Mouse (Mus musculus): ENCODE data around the gene Btbd3. TPM values are rescaled to one million over a fixed set of nuclear protein-coding genes. Genes with fewer than 3 reads are reported as not detected.

The Btbd3 gene
- polyA plus RNA-seq, 1 experiment from 2014 or later: 24.4 TPM

DNA sequence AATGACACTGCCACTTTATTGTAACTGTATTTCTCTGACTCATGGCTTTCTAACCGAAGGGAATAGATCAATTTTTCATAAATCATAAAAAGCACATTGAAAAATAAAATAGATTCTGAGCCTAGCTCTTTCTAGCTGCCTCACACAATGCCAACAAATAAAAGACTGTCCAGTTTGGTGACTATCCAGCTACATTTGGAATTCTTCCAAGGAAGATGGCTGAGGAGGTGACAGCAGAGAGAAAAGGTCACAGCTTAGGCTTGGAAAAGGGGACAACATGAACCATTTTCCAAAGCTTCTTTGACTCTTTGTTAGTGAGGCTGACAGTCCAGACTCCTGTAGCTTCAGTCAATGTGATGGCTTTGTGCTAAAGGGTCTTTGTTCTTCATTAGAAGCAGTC lies 132.2 kb downstream of the Btbd3 start:
- H3K36me3 ChIP-seq (ENCODE audit: control insufficient read depth, insufficient read depth, low read length): no peaks in the 10 kb centered on the region
- H3K9ac ChIP-seq (ENCODE audit: low read length): no peak overlapping the region
- H3K4me3 ChIP-seq (ENCODE audit: low read depth, low read length): no peak overlapping the region
- H3K4me1 ChIP-seq (ENCODE audit: control insufficient read depth, insufficient read depth, low read length): no peaks in the 10 kb centered on the region
- no peak for ATAC-seq
- H3K4me2 ChIP-seq (ENCODE audit: low read length): no peak overlapping the region
- no peak overlapping the region for H3K27ac ChIP-seq (ENCODE audit: low read depth, low read length)
- DNase-seq (ENCODE audit: low spot score): no peak
- no peaks in the 10 kb centered on the region for H3K27me3 ChIP-seq (replicated peaks; ENCODE audit: control insufficient read depth, insufficient read depth, low read length)
- H3K9me3 ChIP-seq (replicated peaks; ENCODE audit: control insufficient read depth, low read length): no peaks in the 10 kb centered on the region
- WGBS: 88% methylated on average over 1 of the region's 1 CpGs

DNA sequence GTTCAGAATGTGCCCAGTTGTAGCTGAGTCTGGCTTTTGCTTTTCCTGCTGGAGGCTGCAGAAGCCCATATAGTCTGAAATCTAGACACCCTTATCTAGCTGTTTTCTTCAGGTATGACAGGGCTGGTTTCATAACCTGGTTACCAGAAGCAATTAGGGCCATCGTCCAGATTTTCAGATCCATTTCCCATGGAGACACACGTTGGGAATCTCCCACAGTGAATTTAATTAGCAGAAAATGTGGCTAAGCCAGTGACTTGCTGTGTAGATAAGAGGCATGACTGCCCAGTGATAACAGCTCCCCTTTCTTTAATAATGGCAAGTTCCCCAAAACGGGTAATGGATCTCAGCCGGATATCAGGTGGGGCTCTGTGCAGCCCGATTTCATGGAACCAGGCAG lies 146.7 kb downstream of the Btbd3 start:
- H3K27me3 ChIP-seq (replicated peaks; ENCODE audit: control insufficient read depth, insufficient read depth, low read length): no peaks in the 10 kb centered on the region
- DNase-seq (ENCODE audit: low spot score): peak; percentile 35
- H3K9me3 ChIP-seq (replicated peaks; ENCODE audit: control insufficient read depth, low read length): no peaks in the 10 kb centered on the region
- no peak overlapping the region for H3K4me2 ChIP-seq (ENCODE audit: low read length)
- no peaks in the 10 kb centered on the region for H3K36me3 ChIP-seq (ENCODE audit: control insufficient read depth, insufficient read depth, low read length)
- WGBS: 47% methylated on average over 5 of the region's 5 CpGs
- no peak overlapping the region for H3K4me3 ChIP-seq (ENCODE audit: low read depth, low read length)
- H3K27ac ChIP-seq (ENCODE audit: low read depth, low read length): no peak overlapping the region
- peaks cover 4% of the 10 kb centered on the region; the same call in 1 of the 2 replicates for H3K4me1 ChIP-seq (ENCODE audit: control insufficient read depth, insufficient read depth, low read length)
- ATAC-seq: no peak
- H3K9ac ChIP-seq (ENCODE audit: low read length): no peak overlapping the region

DNA sequence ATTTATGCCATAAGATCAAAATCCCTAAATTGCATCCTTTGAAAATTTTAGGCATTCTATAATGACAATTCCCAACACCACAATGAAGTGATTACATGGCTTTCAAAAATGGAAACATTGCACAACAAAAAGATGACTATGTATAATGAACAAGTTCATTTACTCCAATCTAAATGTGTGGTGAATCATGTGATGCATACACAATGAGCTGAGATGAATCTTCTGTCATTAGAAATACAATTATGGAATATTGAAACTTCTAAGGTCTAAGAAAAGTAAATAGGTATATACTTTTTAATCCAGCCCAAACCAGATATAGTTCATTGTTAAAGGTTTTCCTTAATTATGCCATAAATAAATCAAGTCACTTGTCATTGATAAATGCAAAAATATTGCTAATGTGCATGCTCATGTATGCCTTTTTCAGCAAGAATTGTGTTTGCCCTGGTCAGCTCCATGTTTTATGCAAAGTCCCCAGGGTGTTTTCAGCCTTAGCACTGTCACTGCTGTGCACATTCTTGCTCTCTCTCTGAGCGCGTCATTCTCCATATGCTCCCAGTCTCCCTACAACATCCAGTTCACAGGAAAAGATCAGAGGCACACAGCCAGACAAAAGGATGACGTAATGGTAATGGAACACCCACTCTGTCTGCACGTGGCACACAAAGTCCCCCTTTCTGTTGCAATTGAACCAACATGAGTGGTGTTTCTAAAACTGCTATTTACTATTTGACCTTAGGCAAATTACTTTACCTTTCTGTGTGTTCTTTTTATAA lies 149.6 kb downstream of the Btbd3 start:
- Histone ChIP-seq H3K4me1 (ENCODE audit: control insufficient read depth, insufficient read depth, low read length) (peaks cover 4% of the 10 kb centered on the region; the same call in 1 of the 2 replicates), H3K27ac (ENCODE audit: low read depth, low read length) (no peak overlapping the region), H3K9me3 (replicated peaks; ENCODE audit: control insufficient read depth, low read length) (no peaks in the 10 kb centered on the region), H3K4me2 (ENCODE audit: low read length) (no peak overlapping the region), H3K9ac (ENCODE audit: low read length) (no peak overlapping the region), H3K36me3 (ENCODE audit: control insufficient read depth, insufficient read depth, low read length) (no peaks in the 10 kb centered on the region), H3K27me3 (replicated peaks; ENCODE audit: control insufficient read depth, insufficient read depth, low read length) (no peaks in the 10 kb centered on the region), H3K4me3 (ENCODE audit: low read depth, low read length) (no peak overlapping the region)
- peak; percentile 94 for ATAC-seq
- WGBS: under 1% methylated on average over 4 of the region's 4 CpGs
- DNase-seq (ENCODE audit: low spot score): peak; percentile 80

DNA sequence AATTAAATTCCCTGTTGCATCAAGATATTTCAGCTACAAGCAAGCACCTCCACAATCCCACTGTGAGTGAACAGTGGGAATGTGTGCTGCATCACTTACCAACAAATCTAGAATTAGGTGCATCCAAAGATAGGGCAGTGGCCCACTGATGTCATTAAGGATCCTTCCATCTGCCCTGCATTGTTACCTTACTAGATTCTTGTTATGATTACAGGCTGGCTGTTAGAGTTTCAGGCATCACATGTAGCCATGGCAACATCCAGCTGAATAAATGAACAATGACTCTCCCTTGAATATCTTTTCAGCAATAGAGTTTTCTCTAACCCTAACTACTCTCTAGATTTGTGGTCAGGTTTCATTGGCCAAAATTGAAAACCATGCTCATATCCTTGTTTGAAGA lies 150.3 kb downstream of the Btbd3 start:
- DNase-seq (ENCODE audit: low spot score) (peak; percentile 50), ATAC-seq (peak; percentile 45)
- no peaks in the 10 kb centered on the region for H3K9me3 ChIP-seq (replicated peaks; ENCODE audit: control insufficient read depth, low read length)
- no peaks in the 10 kb centered on the region for H3K36me3 ChIP-seq (ENCODE audit: control insufficient read depth, insufficient read depth, low read length)
- no peak overlapping the region for H3K27ac ChIP-seq (ENCODE audit: low read depth, low read length)
- H3K4me1 ChIP-seq (ENCODE audit: control insufficient read depth, insufficient read depth, low read length): peaks cover 4% of the 10 kb centered on the region; the same call in 1 of the 2 replicates
- H3K4me2 ChIP-seq (ENCODE audit: low read length): no peak overlapping the region
- no peak overlapping the region for H3K9ac ChIP-seq (ENCODE audit: low read length)
- no peak overlapping the region for H3K4me3 ChIP-seq (ENCODE audit: low read depth, low read length)
- no peaks in the 10 kb centered on the region for H3K27me3 ChIP-seq (replicated peaks; ENCODE audit: control insufficient read depth, insufficient read depth, low read length)

DNA sequence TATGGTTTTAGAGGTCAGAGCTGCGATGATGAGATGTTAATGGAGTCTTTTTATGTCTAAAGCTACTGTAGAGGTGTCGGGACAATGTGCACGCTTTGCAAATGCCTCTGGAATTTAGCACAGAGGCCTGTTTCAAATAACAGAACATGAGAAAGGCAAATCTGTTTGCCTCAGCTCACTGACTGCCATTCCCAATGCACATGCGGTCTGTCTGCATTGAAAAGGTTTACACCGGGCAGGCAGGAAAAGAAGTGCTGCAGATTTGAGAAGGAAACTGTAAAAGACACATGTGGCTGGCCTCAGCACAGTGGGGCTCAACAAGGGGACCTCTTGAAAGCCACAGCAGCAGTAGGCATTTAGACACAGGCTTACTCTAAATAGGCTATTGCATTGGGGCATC lies 156.2 kb downstream of the Btbd3 start:
- Histone ChIP-seq H3K27ac (ENCODE audit: low read depth, low read length) (no peak overlapping the region), H3K4me2 (ENCODE audit: low read length) (no peak overlapping the region), H3K9me3 (replicated peaks; ENCODE audit: control insufficient read depth, low read length) (no peaks in the 10 kb centered on the region), H3K9ac (ENCODE audit: low read length) (no peak overlapping the region), H3K4me1 (ENCODE audit: control insufficient read depth, insufficient read depth, low read length) (no peaks in the 10 kb centered on the region), H3K27me3 (replicated peaks; ENCODE audit: control insufficient read depth, insufficient read depth, low read length) (no peaks in the 10 kb centered on the region), H3K4me3 (ENCODE audit: low read depth, low read length) (no peak overlapping the region), H3K36me3 (ENCODE audit: control insufficient read depth, insufficient read depth, low read length) (no peaks in the 10 kb centered on the region)
- DNase-seq (ENCODE audit: low spot score): no peak
- no peak for ATAC-seq
- 55% methylated on average over 5 of the region's 5 CpGs for WGBS

GRCm38 (mm10) chr2:138422321-138422720 lies 166.0 kb downstream of the Btbd3 start:
- DNase-seq (ENCODE audit: low spot score) (no peak), ATAC-seq (no peak)
- no peaks in the 10 kb centered on the region for H3K9me3 ChIP-seq (replicated peaks; ENCODE audit: control insufficient read depth, low read length)
- no peaks in the 10 kb centered on the region for H3K27me3 ChIP-seq (replicated peaks; ENCODE audit: control insufficient read depth, insufficient read depth, low read length)
- no peaks in the 10 kb centered on the region for H3K4me1 ChIP-seq (ENCODE audit: control insufficient read depth, insufficient read depth, low read length)
- H3K4me3 ChIP-seq (ENCODE audit: low read depth, low read length): no peak overlapping the region
- H3K27ac ChIP-seq (ENCODE audit: low read depth, low read length): no peak overlapping the region
- H3K4me2 ChIP-seq (ENCODE audit: low read length): no peak overlapping the region
- H3K9ac ChIP-seq (ENCODE audit: low read length): no peak overlapping the region
- 84% methylated on average over 2 of the region's 2 CpGs for WGBS
- H3K36me3 ChIP-seq (ENCODE audit: control insufficient read depth, insufficient read depth, low read length): no peaks in the 10 kb centered on the region

DNA sequence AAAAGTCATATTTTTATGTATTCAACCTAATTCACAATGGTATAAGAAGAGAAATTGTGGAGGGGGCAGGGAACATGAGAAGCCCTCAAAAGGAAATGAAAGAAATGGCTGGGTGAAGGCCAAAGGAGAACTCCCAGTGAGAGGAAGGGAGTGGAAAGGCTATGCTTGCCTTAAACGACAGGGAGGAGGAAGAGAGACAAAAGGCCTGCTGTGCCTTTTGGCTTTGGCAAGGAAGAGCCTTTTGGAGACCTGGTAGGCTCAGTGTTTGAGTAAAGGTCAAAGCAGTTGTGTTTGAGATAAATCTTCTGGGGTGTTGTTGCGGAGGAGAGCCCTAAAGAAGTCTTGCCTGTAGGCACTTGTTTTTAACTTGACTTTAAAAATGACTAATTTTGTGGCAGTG lies 175.6 kb downstream of the Btbd3 start:
- Histone ChIP-seq H3K27ac (ENCODE audit: low read depth, low read length) (no peak overlapping the region), H3K36me3 (ENCODE audit: control insufficient read depth, insufficient read depth, low read length) (no peaks in the 10 kb centered on the region), H3K9ac (ENCODE audit: low read length) (no peak overlapping the region), H3K27me3 (replicated peaks; ENCODE audit: control insufficient read depth, insufficient read depth, low read length) (no peaks in the 10 kb centered on the region), H3K4me2 (ENCODE audit: low read length) (no peak overlapping the region), H3K9me3 (replicated peaks; ENCODE audit: control insufficient read depth, low read length) (no peaks in the 10 kb centered on the region), H3K4me3 (ENCODE audit: low read depth, low read length) (no peak overlapping the region), H3K4me1 (ENCODE audit: control insufficient read depth, insufficient read depth, low read length) (no peaks in the 10 kb centered on the region)
- DNase-seq (ENCODE audit: low spot score) (no peak), ATAC-seq (no peak)
- WGBS: 43% methylated on average over 2 of the region's 2 CpGs

- Histone ChIP-seq H3K27ac (ENCODE audit: low read depth, low read length) (no peak overlapping the region), H3K9me3 (replicated peaks; ENCODE audit: control insufficient read depth, low read length) (no peaks in the 10 kb centered on the region), H3K36me3 (ENCODE audit: control insufficient read depth, insufficient read depth, low read length) (no peaks in the 10 kb centered on the region), H3K27me3 (replicated peaks; ENCODE audit: control insufficient read depth, insufficient read depth, low read length) (no peaks in the 10 kb centered on the region), H3K4me2 (ENCODE audit: low read length) (no peak overlapping the region), H3K4me3 (ENCODE audit: low read depth, low read length) (no peak overlapping the region), H3K4me1 (ENCODE audit: control insufficient read depth, insufficient read depth, low read length) (no peaks in the 10 kb centered on the region), H3K9ac (ENCODE audit: low read length) (no peak overlapping the region)
- no peak for DNase-seq (ENCODE audit: low spot score)
- WGBS: under 1% methylated on average over 3 of the region's 3 CpGs
- no peak for ATAC-seq
Observed at GRCm38 (mm10) chr2:138446466-138446865, 190.1 kb downstream of the Btbd3 start.

GRCm38 (mm10) chr2:138446943-138447342 lies 190.6 kb downstream of the Btbd3 start:
- no peak overlapping the region for H3K4me3 ChIP-seq (ENCODE audit: low read depth, low read length)
- no peaks in the 10 kb centered on the region for H3K36me3 ChIP-seq (ENCODE audit: control insufficient read depth, insufficient read depth, low read length)
- WGBS: 49% methylated on average over 7 of the region's 7 CpGs
- H3K4me1 ChIP-seq (ENCODE audit: control insufficient read depth, insufficient read depth, low read length): no peaks in the 10 kb centered on the region
- no peak overlapping the region for H3K4me2 ChIP-seq (ENCODE audit: low read length)
- no peak overlapping the region for H3K9ac ChIP-seq (ENCODE audit: low read length)
- no peaks in the 10 kb centered on the region for H3K27me3 ChIP-seq (replicated peaks; ENCODE audit: control insufficient read depth, insufficient read depth, low read length)
- ATAC-seq (no peak), DNase-seq (ENCODE audit: low spot score) (no peak)
- no peaks in the 10 kb centered on the region for H3K9me3 ChIP-seq (replicated peaks; ENCODE audit: control insufficient read depth, low read length)
- no peak overlapping the region for H3K27ac ChIP-seq (ENCODE audit: low read depth, low read length)
